Mouse (Mus musculus) right cerebral cortex, adult 2 months (tissue): ENCODE measurements around the gene Rnaseh2a.

Experiments
- DNase-seq, 2 experiments: peaks; one replicate each; pipeline ENCODE4 v3.0.0; 2021 to 2022; ENCODE audit warnings: low spot score in 2 of 2

Rnaseh2a gene

GRCm38 (mm10) chr8:84984294-84985048 lies 14.9 kb upstream of the Rnaseh2a start:
- DNase-seq, result no peak

DNA sequence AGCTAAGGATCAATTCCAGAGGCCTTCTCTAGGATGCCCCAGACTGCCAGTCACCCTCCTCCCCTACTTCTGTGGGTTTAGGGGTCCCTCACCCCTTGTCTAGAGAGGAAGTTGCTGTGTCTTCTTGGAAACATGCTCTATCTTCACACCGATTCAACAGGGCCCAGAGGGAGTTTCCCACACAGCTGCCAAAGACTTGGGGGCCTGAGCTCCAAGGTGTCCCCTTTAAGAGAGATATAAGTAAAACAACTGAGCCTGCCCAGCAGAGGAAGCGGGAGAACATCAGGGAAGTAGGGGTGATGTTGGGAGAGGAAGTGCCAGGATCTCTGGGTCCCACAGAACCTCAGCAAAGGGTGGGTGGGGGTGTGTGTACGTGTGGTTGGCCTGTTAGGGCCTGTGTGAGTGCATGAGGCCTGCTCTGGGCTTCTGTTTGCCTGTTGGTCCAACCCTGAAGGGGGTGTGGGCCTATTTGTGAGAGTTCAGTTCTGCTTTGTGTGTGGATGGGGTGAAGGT lies 13.0 kb upstream of the Rnaseh2a start:
- no peak for DNase-seq

DNA sequence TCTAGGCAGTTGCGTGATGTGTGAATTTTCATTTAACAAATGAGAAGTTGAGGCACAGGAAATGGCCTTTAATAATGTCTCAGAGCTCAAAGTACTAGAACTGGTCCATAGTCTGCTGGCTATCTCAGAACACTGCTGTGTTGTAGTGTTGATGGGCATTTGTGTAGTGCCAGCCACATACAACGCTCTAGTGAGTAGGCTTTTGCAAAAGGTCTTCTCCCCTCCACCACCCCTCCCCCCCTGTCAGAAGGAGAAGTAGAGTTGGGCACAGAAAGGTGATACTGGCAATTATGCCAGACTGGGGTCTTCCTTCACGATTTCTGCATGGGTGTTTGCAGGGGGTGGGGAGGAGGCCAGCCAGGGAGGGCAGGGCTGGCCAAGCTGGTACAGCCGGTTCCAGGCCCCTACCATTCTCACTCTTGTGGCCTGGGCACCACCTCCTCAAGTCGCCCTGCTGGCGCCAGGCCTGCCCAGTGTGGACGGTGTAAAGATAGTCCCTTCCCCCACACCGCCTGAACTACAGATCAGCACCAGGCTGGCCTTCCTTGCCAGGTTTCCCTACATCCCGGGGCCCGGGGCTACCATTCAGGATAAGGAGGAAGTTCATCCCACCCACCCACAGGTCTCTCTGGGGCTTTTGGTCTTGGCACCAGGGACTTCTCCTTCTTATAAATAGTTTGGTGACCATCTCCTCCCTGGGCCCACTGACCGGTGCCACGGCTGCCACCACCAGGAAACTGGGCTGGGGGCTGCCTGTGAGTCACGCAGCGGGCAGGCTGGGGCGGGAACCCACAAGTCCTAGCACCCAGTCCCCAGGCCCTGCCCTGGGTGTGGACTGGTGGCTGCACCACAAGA lies 12.3 kb upstream of the Rnaseh2a start:
- DNase-seq, result no peak

GRCm38 (mm10) chr8:84980622-84981358 lies 11.2 kb upstream of the Rnaseh2a start:
- DNase-seq, result no peak

GRCm38 (mm10) chr8:84979599-84980421 lies 10.2 kb upstream of the Rnaseh2a start:
- peak; percentile 93 to 97 for DNase-seq

DNA sequence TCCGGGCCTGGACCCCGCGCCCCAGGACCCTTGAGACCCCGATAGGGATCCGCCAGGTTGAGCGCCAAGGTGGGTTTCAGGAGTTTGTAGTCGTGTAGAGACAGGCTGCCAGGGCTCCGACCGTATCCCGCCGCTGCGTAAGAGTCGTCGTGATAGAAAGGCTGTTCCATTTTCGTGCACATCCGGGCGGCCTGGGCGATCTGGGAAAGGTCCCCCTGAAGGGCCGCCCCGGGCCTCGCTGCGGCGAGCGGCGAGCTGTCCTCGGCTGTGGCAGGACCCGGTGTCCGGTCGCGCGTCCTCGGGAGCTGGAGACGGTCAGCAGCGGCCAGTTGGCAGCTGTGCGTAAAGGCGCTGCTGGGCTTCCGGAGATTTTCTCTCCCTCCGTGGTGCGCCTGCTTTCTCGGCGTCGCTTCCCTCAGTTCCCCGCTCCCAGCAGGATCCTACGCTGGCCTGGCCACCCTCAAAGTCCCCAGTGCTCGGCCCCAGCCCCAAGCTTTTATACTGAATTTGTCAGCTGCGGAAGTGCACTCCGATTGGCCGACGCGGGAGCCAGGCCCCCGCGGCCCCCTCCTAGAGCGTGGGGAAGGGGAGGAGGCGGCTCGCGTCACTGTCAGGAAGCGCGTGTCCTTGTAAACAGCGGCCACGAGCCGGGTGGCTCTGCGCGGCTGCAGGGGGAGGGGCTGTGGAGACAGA lies 8.8 kb upstream of the Rnaseh2a start, which contains the start of gene Junb:
Gene Junb, minus strand, starts transcription at position 471 of the 693 bp plus-strand sequence.
- peak; percentile 96 to 97 for DNase-seq

GRCm38 (mm10) chr8:84977435-84978247 lies 8.1 kb upstream of the Rnaseh2a start:
- peak; percentile 69 to 70 for DNase-seq

DNA sequence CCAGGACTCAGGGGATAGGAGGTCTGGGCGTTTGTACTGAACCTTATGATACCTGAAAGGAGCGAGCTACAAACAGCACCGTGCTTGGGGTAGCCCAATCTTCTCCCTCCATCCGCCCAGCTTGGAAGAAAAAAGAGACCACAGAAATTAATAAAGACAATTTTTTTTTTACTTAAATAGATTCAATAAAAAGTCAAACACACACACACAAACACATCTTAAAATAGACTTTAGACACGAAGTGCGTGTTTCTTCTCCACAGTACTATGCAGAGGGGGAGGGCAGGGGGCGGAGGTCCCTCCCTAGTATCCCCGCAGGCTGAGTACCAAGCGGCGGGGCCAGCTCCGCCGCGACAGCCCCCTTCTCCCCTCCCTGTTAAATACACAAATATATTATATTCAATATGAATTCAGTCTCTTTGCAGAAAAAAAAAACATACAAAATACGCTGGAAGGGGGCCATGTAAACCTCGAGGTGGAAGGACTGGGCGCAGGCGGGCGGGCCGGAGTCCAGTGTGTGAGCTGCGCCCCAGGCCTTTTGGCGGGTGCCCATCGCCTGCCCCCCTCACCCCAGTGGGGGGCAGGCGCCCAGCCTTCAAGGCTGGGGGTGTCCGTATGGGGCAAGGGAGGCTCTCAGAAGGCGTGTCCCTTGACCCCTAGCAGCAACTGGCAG lies 7.3 kb upstream of the Rnaseh2a start:
- DNase-seq, result no peak

- peak; percentile 94 to 95 for DNase-seq
Observed at GRCm38 (mm10) chr8:84976031-84976762, 6.6 kb upstream of the Rnaseh2a start.

- DNase-seq, result peak; percentile 68 to 69
Observed at GRCm38 (mm10) chr8:84975434-84975833, 5.9 kb upstream of the Rnaseh2a start.

DNA sequence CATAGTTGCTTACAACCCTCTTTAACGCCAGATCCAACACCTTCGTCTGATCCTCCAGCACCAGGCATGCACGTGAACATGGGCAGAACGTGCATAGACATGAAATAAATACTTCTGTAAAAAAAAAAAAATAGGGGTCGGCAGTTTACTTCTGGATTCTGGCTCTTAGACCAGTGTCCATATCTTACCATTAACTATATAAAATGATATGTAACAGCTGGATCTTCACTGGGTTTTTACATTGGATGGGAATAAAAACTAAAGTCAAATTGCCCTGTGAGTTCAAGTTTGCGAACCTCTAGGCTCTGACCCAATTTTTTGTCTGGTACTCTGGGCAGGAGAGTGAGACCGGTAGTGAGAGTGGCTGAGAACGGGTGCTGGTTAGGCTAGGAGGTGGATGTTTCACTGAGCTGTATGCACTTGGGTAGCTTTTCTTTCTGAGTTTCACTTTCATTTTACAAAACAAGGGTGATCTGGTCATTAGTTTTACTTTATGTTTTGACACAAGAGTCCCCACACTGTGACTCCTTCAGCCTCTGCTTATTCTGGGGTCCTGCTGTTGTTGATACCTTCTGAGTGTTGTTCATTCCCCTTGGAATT lies 5.1 kb upstream of the Rnaseh2a start:
- DNase-seq, result no peak

DNA sequence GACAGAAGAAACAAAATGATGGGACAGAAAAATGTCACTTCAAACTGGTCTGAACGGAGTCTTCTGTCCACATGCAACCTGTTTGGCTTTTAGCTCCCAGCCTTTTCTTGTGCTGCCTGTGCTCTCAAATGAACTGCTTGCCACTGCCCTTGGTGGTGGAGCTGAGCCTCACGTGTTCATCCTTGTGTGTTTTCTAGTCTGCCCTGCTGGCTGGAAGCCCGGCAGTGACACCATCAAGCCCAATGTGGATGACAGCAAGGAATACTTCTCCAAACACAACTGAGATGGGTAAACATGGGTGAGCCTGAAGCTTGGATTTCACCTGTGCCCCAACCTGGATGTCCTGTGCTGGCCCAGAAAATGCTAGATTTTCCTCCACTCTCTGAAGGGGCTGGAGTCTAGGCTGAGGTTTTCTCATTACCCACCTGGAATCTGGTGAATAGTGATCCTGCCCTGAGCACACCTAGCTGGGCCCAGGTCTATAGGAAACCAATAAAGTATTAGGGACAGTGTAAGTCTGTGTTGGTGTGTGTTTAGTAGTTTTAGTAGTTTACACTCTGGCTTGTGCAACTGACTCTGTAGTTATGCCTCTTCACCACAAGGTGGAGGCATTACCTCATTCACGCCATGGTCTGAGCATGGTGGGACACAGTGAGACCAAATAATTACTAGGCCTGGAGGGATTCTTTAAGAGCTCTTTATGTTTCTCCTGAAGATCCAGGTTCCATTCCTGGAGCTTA lies 4.4 kb upstream of the Rnaseh2a start:
- no peak for DNase-seq

- DNase-seq, result no peak
Observed at GRCm38 (mm10) chr8:84973079-84973478, 3.5 kb upstream of the Rnaseh2a start.

- no peak for DNase-seq
Observed at GRCm38 (mm10) chr8:84970913-84971312, 1.3 kb upstream of the Rnaseh2a start.

GRCm38 (mm10) chr8:84970135-84970790 lies 696 bp upstream of the Rnaseh2a start:
- DNase-seq, result no peak

GRCm38 (mm10) chr8:84968650-84969049 lies 917 bp downstream of the Rnaseh2a start:
- DNase-seq, result no peak
